Mouse (Mus musculus): ENCODE results near the gene Tns1. TPM values are rescaled to one million over a fixed set of nuclear protein-coding genes. Genes with fewer than 3 reads are reported as not detected.

Tns1 gene
- polyA plus RNA-seq, 1 experiment from 2014 or later, result 184 TPM

GRCm38 (mm10) chr1:74124991-74125552 is 823 bp upstream of the Tns1 start, which contains the start of gene Rufy4:
Gene Rufy4, plus strand, starts transcription at chr1:74125541.
- H3K27ac ChIP-seq (ENCODE audit: low read length), result no peak within 1 kb of the TSS
- DNase-seq (ENCODE audit: low spot score) (peak; percentile 87), ATAC-seq (peak; percentile 34)
- H3K4me1 ChIP-seq (ENCODE audit: insufficient read depth, low read depth, low read length), result peaks cover 7% of the 10 kb centered on the region; the same call in 1 of the 2 replicates
- H3K9me3 ChIP-seq (ENCODE audit: low read length), result no peaks in the 10 kb centered on the region
- H3K4me2 ChIP-seq (replicated peaks; ENCODE audit: low read depth, low read length), result peak within 1 kb of the TSS; percentile 85
- no peaks in the 10 kb centered on the region for H3K36me3 ChIP-seq (ENCODE audit: insufficient read depth, low read length)
- 1% methylated on average over 12 of the region's 12 CpGs for WGBS
- peak within 1 kb of the TSS; percentile 53 for H3K4me3 ChIP-seq (ENCODE audit: low read depth, low read length)
- peak within 1 kb of the TSS; percentile 32 for H3K9ac ChIP-seq (replicated peaks; ENCODE audit: low read depth)
- H3K27me3 ChIP-seq (replicated peaks; ENCODE audit: insufficient read depth, low read length), result no peaks in the 10 kb centered on the region
- no peak for TF ChIP-seq EP300 (IDR thresholded peaks at IDR 0.05)
- TF ChIP-seq CTCF (IDR thresholded peaks at IDR 0.05), result peak; percentile 86

GRCm38 (mm10) chr1:74123215-74123614 is 1.0 kb downstream of the Tns1 start:
- peaks cover 7% of the 10 kb centered on the region; the same call in 1 of the 2 replicates for H3K4me1 ChIP-seq (ENCODE audit: insufficient read depth, low read depth, low read length)
- 50% methylated on average over 8 of the region's 8 CpGs for WGBS
- no peaks in the 10 kb centered on the region for H3K36me3 ChIP-seq (ENCODE audit: insufficient read depth, low read length)
- no peaks in the 10 kb centered on the region for H3K9me3 ChIP-seq (ENCODE audit: low read length)
- no peaks in the 10 kb centered on the region for H3K27me3 ChIP-seq (replicated peaks; ENCODE audit: insufficient read depth, low read length)
- TF ChIP-seq EP300 (IDR thresholded peaks at IDR 0.05) (no peak), CTCF (IDR thresholded peaks at IDR 0.05) (no peak; the same call in 1 of the 2 replicates)
- H3K4me3 ChIP-seq (ENCODE audit: low read depth, low read length), result no peak overlapping the region
- no peak overlapping the region for H3K27ac ChIP-seq (ENCODE audit: low read length)
- DNase-seq (ENCODE audit: low spot score) (peak; percentile 47), ATAC-seq (no peak)
- no peak overlapping the region for H3K4me2 ChIP-seq (replicated peaks; ENCODE audit: low read depth, low read length)
- H3K9ac ChIP-seq (replicated peaks; ENCODE audit: low read depth), result no peak overlapping the region

- no peaks in the 10 kb centered on the region for H3K9me3 ChIP-seq (ENCODE audit: low read length)
- H3K9ac ChIP-seq (replicated peaks; ENCODE audit: low read depth), result no peak overlapping the region
- ATAC-seq (peak; percentile 64), DNase-seq (ENCODE audit: low spot score) (peak; percentile 88)
- H3K27ac ChIP-seq (ENCODE audit: low read length), result no peak overlapping the region
- WGBS, result 29% methylated on average over 9 of the region's 9 CpGs
- H3K36me3 ChIP-seq (ENCODE audit: insufficient read depth, low read length), result no peaks in the 10 kb centered on the region
- no peak overlapping the region for H3K4me2 ChIP-seq (replicated peaks; ENCODE audit: low read depth, low read length)
- H3K27me3 ChIP-seq (replicated peaks; ENCODE audit: insufficient read depth, low read length), result no peaks in the 10 kb centered on the region
- no peak for TF ChIP-seq EP300 (IDR thresholded peaks at IDR 0.05)
- no peak for TF ChIP-seq CTCF (IDR thresholded peaks at IDR 0.05)
- peaks cover 7% of the 10 kb centered on the region; the same call in 1 of the 2 replicates for H3K4me1 ChIP-seq (ENCODE audit: insufficient read depth, low read depth, low read length)
- H3K4me3 ChIP-seq (ENCODE audit: low read depth, low read length), result no peak overlapping the region
These were observed 2.2 kb downstream of the Tns1 start for GRCm38 (mm10) chr1:74121821-74122576.

GRCm38 (mm10) chr1:74121138-74121537 is 3.1 kb downstream of the Tns1 start:
- DNase-seq (ENCODE audit: low spot score), result no peak
- Histone ChIP-seq H3K4me1 (ENCODE audit: insufficient read depth, low read depth, low read length) (peaks cover 7% of the 10 kb centered on the region; the same call in 1 of the 2 replicates), H3K9me3 (ENCODE audit: low read length) (no peaks in the 10 kb centered on the region), H3K27ac (ENCODE audit: low read length) (no peak overlapping the region), H3K36me3 (ENCODE audit: insufficient read depth, low read length) (no peaks in the 10 kb centered on the region), H3K9ac (replicated peaks; ENCODE audit: low read depth) (no peak overlapping the region), H3K4me3 (ENCODE audit: low read depth, low read length) (no peak overlapping the region), H3K4me2 (replicated peaks; ENCODE audit: low read depth, low read length) (no peak overlapping the region), H3K27me3 (replicated peaks; ENCODE audit: insufficient read depth, low read length) (no peaks in the 10 kb centered on the region)
- 62% methylated on average over 7 of the region's 7 CpGs for WGBS
- ATAC-seq, result no peak
- TF ChIP-seq EP300 (IDR thresholded peaks at IDR 0.05) (no peak), CTCF (IDR thresholded peaks at IDR 0.05) (no peak)

GRCm38 (mm10) chr1:74119115-74119514 is 5.1 kb downstream of the Tns1 start:
- H3K4me1 ChIP-seq (ENCODE audit: insufficient read depth, low read depth, low read length), result peaks cover 7% of the 10 kb centered on the region; the same call in 1 of the 2 replicates
- no peak overlapping the region for H3K4me2 ChIP-seq (replicated peaks; ENCODE audit: low read depth, low read length)
- no peak overlapping the region for H3K27ac ChIP-seq (ENCODE audit: low read length)
- no peaks in the 10 kb centered on the region for H3K27me3 ChIP-seq (replicated peaks; ENCODE audit: insufficient read depth, low read length)
- WGBS, result 75% methylated on average over 1 of the region's 1 CpGs
- no peaks in the 10 kb centered on the region for H3K9me3 ChIP-seq (ENCODE audit: low read length)
- ATAC-seq (no peak), DNase-seq (ENCODE audit: low spot score) (no peak)
- TF ChIP-seq EP300 (IDR thresholded peaks at IDR 0.05) (no peak), CTCF (IDR thresholded peaks at IDR 0.05) (no peak)
- no peak overlapping the region for H3K4me3 ChIP-seq (ENCODE audit: low read depth, low read length)
- H3K9ac ChIP-seq (replicated peaks; ENCODE audit: low read depth), result no peak overlapping the region
- H3K36me3 ChIP-seq (ENCODE audit: insufficient read depth, low read length), result no peaks in the 10 kb centered on the region

- H3K9ac ChIP-seq (replicated peaks; ENCODE audit: low read depth), result no peak overlapping the region
These were observed 6.4 kb downstream of the Tns1 start for GRCm38 (mm10) chr1:74117876-74118275.

More at GRCm38 (mm10) chr1:74117876-74118275, 6.4 kb downstream of the Tns1 start:
- no peaks in the 10 kb centered on the region for H3K9me3 ChIP-seq (ENCODE audit: low read length)
- H3K4me2 ChIP-seq (replicated peaks; ENCODE audit: low read depth, low read length), result no peak overlapping the region
- DNase-seq (ENCODE audit: low spot score) (no peak), ATAC-seq (no peak)
- TF ChIP-seq EP300 (IDR thresholded peaks at IDR 0.05), result no peak
- no peak for TF ChIP-seq CTCF (IDR thresholded peaks at IDR 0.05)
- no peaks in the 10 kb centered on the region for H3K27me3 ChIP-seq (replicated peaks; ENCODE audit: insufficient read depth, low read length)
- peaks cover 7% of the 10 kb centered on the region; the same call in 1 of the 2 replicates for H3K4me1 ChIP-seq (ENCODE audit: insufficient read depth, low read depth, low read length)
- no peaks in the 10 kb centered on the region for H3K36me3 ChIP-seq (ENCODE audit: insufficient read depth, low read length)
- H3K4me3 ChIP-seq (ENCODE audit: low read depth, low read length), result no peak overlapping the region
- 83% methylated on average over 6 of the region's 6 CpGs for WGBS
- H3K27ac ChIP-seq (ENCODE audit: low read length), result no peak overlapping the region

Measured in lung, postnatal 0 days (tissue).